Mouse (Mus musculus): ENCODE measurements around the gene Upp2. TPM values are rescaled to one million over a fixed set of nuclear protein-coding genes. Genes with fewer than 3 reads are reported as not detected.
A peak's percentile ranks its signal among the peaks of the same experiment; 100 is the strongest.

The Upp2 gene
- 1 to 10 TPM; 1.9 to 2.4 TPM for total RNA-seq (2021)
- long read RNA-seq, experiment 1, partial matches to known transcripts: 0 of 5 reads
- long read RNA-seq, experiment 1, other reads (novel, unspliced or antisense): 4 of 5 reads
- long read RNA-seq, experiment 2, partial matches to known transcripts: 0 of 5 reads
- long read RNA-seq, experiment 2, other reads (novel, unspliced or antisense): 3 of 5 reads

GRCm38 (mm10) chr2:58567066-58567810 is at the start of gene Upp2, which contains the start of gene Acvr1:
TSS of gene Upp2 (plus strand) at chr2:58567298.
TSS of gene Acvr1 (minus strand) at chr2:58567157.
- peak; percentile 91 for DNase-seq

GRCm38 (mm10) chr2:58518517-58518916 is 48.6 kb upstream of the Upp2 start:
- no peak for DNase-seq

- no peak for DNase-seq
Observed at GRCm38 (mm10) chr2:58520727-58521126, 46.4 kb upstream of the Upp2 start.

GRCm38 (mm10) chr2:58521621-58522020 is 45.5 kb upstream of the Upp2 start:
- no peak for DNase-seq

- no peak for DNase-seq
Observed at GRCm38 (mm10) chr2:58523097-58523496, 44.0 kb upstream of the Upp2 start.

- DNase-seq: no peak
Observed at GRCm38 (mm10) chr2:58523894-58524293, 43.2 kb upstream of the Upp2 start.

GRCm38 (mm10) chr2:58524356-58524755 is 42.7 kb upstream of the Upp2 start:
- DNase-seq: no peak

GRCm38 (mm10) chr2:58527786-58528185 is 39.3 kb upstream of the Upp2 start:
- no peak for DNase-seq

GRCm38 (mm10) chr2:58529384-58529783 is 37.7 kb upstream of the Upp2 start:
- DNase-seq: no peak

GRCm38 (mm10) chr2:58529860-58530440 is 37.1 kb upstream of the Upp2 start:
- no peak for DNase-seq

GRCm38 (mm10) chr2:58530521-58530920 is 36.6 kb upstream of the Upp2 start:
- DNase-seq: no peak

GRCm38 (mm10) chr2:58532260-58532850 is 34.7 kb upstream of the Upp2 start:
- DNase-seq: peak; percentile 89

GRCm38 (mm10) chr2:58533521-58534001 is 33.5 kb upstream of the Upp2 start:
- DNase-seq: no peak

GRCm38 (mm10) chr2:58534379-58534778 is 32.7 kb upstream of the Upp2 start:
- DNase-seq: no peak

- DNase-seq: no peak
Observed at GRCm38 (mm10) chr2:58535233-58535632, 31.9 kb upstream of the Upp2 start.

- no peak for DNase-seq
Observed at GRCm38 (mm10) chr2:58536796-58537195, 30.3 kb upstream of the Upp2 start.

GRCm38 (mm10) chr2:58538196-58538595 is 28.9 kb upstream of the Upp2 start:
- DNase-seq: no peak

GRCm38 (mm10) chr2:58543252-58543651 is 23.8 kb upstream of the Upp2 start:
- DNase-seq: no peak

GRCm38 (mm10) chr2:58544368-58544767 is 22.7 kb upstream of the Upp2 start:
- no peak for DNase-seq

- DNase-seq: no peak
Observed at GRCm38 (mm10) chr2:58546264-58546663, 20.8 kb upstream of the Upp2 start.

- DNase-seq: no peak
Observed at GRCm38 (mm10) chr2:58548943-58549342, 18.2 kb upstream of the Upp2 start.

GRCm38 (mm10) chr2:58549960-58550359 is 17.1 kb upstream of the Upp2 start:
- DNase-seq: no peak

- DNase-seq: no peak
Observed at GRCm38 (mm10) chr2:58550488-58550887, 16.6 kb upstream of the Upp2 start.

Measured in gastrocnemius, postnatal 25 days (tissue).